Mouse (Mus musculus) neural tube, embryonic 11.5 days (tissue): ENCODE data around the gene Anapc13. TPM values are rescaled to one million over a fixed set of nuclear protein-coding genes. Genes with fewer than 3 reads are reported as not detected.

Source experiments
- ATAC-seq: fragments of 200-750 bp; cut with Nextera tagmentation; 2 replicates; pipeline ENCODE4 v1.8.0; 2017; ENCODE audit warnings: moderate number of reproducible peaks, mild to moderate bottlenecking, moderate TSS enrichment, moderate library complexity; ENCODE audit not compliant: insufficient read depth, low FRiP score, low TSS enrichment
- DNase-seq: peaks from one replicate; pipeline ENCODE4 v3.0.0-alpha.2; 2015; ENCODE audit warnings: low spot score
- H3K27ac ChIP-seq: fragments of 300-500 bp; sonication (generic); 2 replicates; pipeline ENCODE4 v1.5.1; 2014; ENCODE audit warnings: low read depth, mild to moderate bottlenecking, low read length
- H3K27me3 ChIP-seq: fragments of 300-500 bp; sonication (generic); 2 replicates; pipeline ENCODE4 v1.6.1; 2014; ENCODE audit warnings: mild to moderate bottlenecking, low read length, mixed read lengths; ENCODE audit not compliant: control insufficient read depth, insufficient read depth
- H3K36me3 ChIP-seq: fragments of 300-500 bp; sonication (generic); 2 replicates; pipeline ENCODE4 v1.6.1; 2014; ENCODE audit warnings: mild to moderate bottlenecking, low read length, moderate library complexity, mixed read lengths; ENCODE audit not compliant: control insufficient read depth, insufficient read depth
- H3K4me1 ChIP-seq: fragments of 300-500 bp; sonication (generic); 2 replicates; pipeline ENCODE4 v1.6.1; 2014; ENCODE audit warnings: low read length, mixed read lengths; ENCODE audit not compliant: control insufficient read depth, insufficient read depth
- H3K4me2 ChIP-seq: fragments of 300-500 bp; sonication (generic); 2 replicates; pipeline ENCODE4 v1.6.1; 2014; ENCODE audit warnings: low read depth, mild to moderate bottlenecking, moderate library complexity
- H3K4me3 ChIP-seq: fragments of 300-500 bp; sonication (generic); 2 replicates; pipeline ENCODE4 v1.5.1; 2014; ENCODE audit warnings: low read depth, low read length
- H3K9ac ChIP-seq: fragments of 300-500 bp; sonication (generic); 2 replicates; pipeline ENCODE4 v1.6.1; 2014; ENCODE audit warnings: mild to moderate bottlenecking, low read length
- H3K9me3 ChIP-seq: fragments of 300-500 bp; sonication (generic); 2 replicates; pipeline ENCODE4 v1.6.1; 2016; ENCODE audit warnings: low read length; ENCODE audit not compliant: control insufficient read depth
- WGBS: fragments of 180-500 bp; shearing (Covaris S2); extraction: QIAGEN DNeasy Blood & Tissue Kit; methylation state at CpG from one replicate; pipeline ENCODE4 v1.1.7; 2014; 5-methylcytosine and 5-hydroxymethylcytosine counted together
- polyA plus RNA-seq: library from polyadenylated mRNA; unstranded; fragments of >200 nt; fragmentation: Nextera tagmentation; extraction: Ambion mirVana; gene quantifications from 2 replicates; pipeline ENCODE4 v1.2.1, GENCODE M21; 2014

The Anapc13 gene
- polyA plus RNA-seq, 1 experiment from 2014 or later: 156 TPM

DNA sequence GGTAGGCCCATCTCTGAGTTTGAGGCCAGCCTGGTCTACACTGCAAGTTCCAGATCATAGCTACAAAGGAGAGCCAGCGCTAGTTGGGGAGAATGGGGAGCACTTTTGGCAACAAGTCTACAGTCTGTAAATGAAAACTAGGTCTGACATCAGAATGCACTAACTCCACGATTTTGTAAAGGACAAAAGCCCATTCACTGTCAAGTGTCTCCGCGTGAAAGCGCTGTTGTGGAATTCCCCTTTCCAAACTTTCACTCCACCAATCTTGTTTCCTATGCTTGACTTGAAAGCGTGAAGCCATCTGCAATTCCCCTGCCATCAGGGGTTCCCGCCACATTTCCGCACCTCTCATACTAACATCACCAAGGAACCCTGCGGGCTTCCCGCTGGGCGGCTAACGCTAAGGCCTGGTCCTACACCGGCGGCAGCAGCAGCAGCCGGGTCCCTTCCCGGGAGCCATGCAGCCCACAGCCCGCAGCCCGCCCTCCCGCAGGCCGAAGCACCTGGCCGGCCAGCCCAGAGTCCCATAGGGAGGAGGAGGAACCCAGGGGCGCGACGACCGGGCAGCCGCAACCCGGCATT, 604 bp upstream of the Anapc13 start:
- Histone ChIP-seq H3K9ac (peak overlapping the region; percentile 98), H3K9me3 (no peaks in the 10 kb centered on the region), H3K4me3 (peak overlapping the region; percentile 92), H3K4me2 (peak overlapping the region; percentile 85), H3K36me3 (no peaks in the 10 kb centered on the region), H3K27me3 (no peaks in the 10 kb centered on the region), H3K4me1 (peaks cover 6% of the 10 kb centered on the region), H3K27ac (peak overlapping the region; percentile 98)
- WGBS: under 1% methylated on average over 25 of the region's 27 CpGs
- ATAC-seq: no peak; the same call in 1 of the 2 replicates
- no peak for DNase-seq

GRCm38 (mm10) chr9:102626839-102627225, 736 bp downstream of the Anapc13 start:
- Histone ChIP-seq H3K4me2 (peak overlapping the region; percentile 85), H3K9ac (peak overlapping the region; percentile 98), H3K4me3 (peak overlapping the region; percentile 92), H3K4me1 (peaks cover 6% of the 10 kb centered on the region), H3K9me3 (no peaks in the 10 kb centered on the region), H3K36me3 (no peaks in the 10 kb centered on the region), H3K27ac (peak overlapping the region; percentile 98; the same call in 1 of the 2 replicates), H3K27me3 (no peaks in the 10 kb centered on the region)
- DNase-seq: no peak
- no peak for ATAC-seq
- WGBS: under 1% methylated on average over 9 of the region's 9 CpGs

DNA sequence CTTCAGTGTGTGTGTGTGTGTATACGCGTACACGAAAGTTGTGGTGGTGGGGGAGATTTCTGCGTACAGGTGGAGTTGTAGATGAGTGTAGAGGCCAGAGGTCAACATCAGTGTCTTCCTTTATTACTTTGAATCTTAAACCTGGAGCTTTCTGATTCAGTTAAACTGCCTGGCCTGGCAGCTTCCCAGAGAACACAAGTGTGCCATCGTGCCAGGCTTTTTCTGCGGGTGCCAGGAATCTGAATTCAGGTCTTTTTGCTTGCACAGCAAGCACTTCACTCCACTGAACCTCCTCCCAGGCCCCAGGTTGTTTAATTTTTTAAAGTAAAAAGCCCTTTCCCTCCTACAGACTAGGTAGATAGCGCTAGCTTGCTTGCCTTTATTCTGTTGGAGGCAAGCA, 1.3 kb downstream of the Anapc13 start:
- Histone ChIP-seq H3K9ac (peak overlapping the region; percentile 98), H3K36me3 (no peaks in the 10 kb centered on the region), H3K9me3 (no peaks in the 10 kb centered on the region), H3K4me2 (peak overlapping the region; percentile 85), H3K27ac (no peak overlapping the region), H3K4me3 (peak overlapping the region; percentile 92), H3K4me1 (peaks cover 6% of the 10 kb centered on the region), H3K27me3 (no peaks in the 10 kb centered on the region)
- whole genome bisulfite sequencing: 89% methylated on average over 7 of the region's 7 CpGs
- ATAC-seq (no peak), DNase-seq (no peak)

- Histone ChIP-seq H3K27ac (no peak overlapping the region), H3K4me1 (peaks cover 6% of the 10 kb centered on the region), H3K36me3 (no peaks in the 10 kb centered on the region), H3K4me3 (no peak overlapping the region), H3K4me2 (no peak overlapping the region), H3K9me3 (no peaks in the 10 kb centered on the region), H3K27me3 (no peaks in the 10 kb centered on the region), H3K9ac (no peak overlapping the region)
- DNase-seq: no peak
- ATAC-seq: no peak
- WGBS: 68% methylated on average over 7 of the region's 7 CpGs
Observed at GRCm38 (mm10) chr9:102629052-102629451, 3.0 kb downstream of the Anapc13 start.

DNA sequence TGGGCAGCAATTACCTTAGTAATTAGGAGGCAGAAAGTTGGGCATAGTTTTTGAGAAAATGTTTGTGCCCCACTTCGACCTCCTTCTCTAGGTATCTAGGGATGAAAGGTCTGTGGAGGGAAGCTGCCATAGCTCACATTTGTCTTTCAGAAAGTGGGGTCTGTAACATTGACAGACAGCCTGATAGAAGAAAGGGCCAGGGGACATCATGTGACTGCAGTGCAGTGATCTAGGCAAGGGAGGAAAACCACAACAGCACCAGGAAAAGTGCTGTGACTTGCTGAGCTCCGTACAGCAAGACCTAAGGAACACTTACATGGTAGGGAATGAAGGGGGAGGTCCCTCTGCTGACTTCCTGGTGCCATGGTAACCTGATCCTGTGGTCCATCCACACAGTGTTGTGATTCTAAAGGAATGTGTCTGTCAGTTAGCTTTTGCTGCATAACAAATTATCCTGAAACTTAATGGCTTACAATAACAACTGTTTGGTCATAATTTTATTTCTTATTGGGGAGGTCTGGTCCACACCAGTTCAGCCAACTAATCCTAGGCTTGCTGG, 5.6 kb downstream of the Anapc13 start:
- no peak for ATAC-seq
- DNase-seq: no peak
- Histone ChIP-seq H3K4me3 (no peak overlapping the region), H3K4me2 (no peak overlapping the region), H3K27me3 (no peaks in the 10 kb centered on the region), H3K9ac (no peak overlapping the region), H3K27ac (no peak overlapping the region), H3K9me3 (no peaks in the 10 kb centered on the region), H3K36me3 (no peaks in the 10 kb centered on the region; the same call in 1 of the 2 replicates), H3K4me1 (peaks cover 6% of the 10 kb centered on the region)
- WGBS: 59% methylated on average over 2 of the region's 2 CpGs

DNA sequence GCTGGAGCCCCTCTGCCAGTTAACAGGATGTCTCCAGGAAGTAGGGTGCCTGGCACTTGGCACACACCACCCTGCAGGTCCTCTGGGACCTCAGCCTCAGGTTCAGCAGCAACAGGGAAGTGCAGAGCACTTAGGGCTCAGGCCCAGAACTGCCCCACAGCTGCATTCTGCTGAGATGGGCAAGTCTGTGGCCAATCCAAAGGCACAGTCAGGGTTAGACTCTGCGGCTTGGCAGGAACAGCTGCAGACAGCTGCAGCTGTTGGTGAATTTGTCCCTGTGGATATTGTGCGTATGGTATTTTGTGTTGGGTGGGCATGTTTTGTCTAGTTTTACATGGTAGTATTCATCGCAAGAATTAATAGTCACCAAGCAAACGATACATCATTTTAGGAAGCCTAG, 6.1 kb downstream of the Anapc13 start:
- DNase-seq (no peak), ATAC-seq (no peak)
- Histone ChIP-seq H3K4me1 (peaks cover 3% of the 10 kb centered on the region), H3K27ac (no peak overlapping the region), H3K9me3 (no peaks in the 10 kb centered on the region), H3K9ac (no peak overlapping the region), H3K4me3 (no peak overlapping the region), H3K27me3 (no peaks in the 10 kb centered on the region), H3K4me2 (no peak overlapping the region), H3K36me3 (no peaks in the 10 kb centered on the region; the same call in 1 of the 2 replicates)
- 96% methylated on average over 4 of the region's 4 CpGs for WGBS

GRCm38 (mm10) chr9:102632923-102633537, 6.9 kb downstream of the Anapc13 start:
- H3K9ac ChIP-seq: no peak overlapping the region
- no peak overlapping the region for H3K4me3 ChIP-seq
- WGBS: 34% methylated on average over 1 of the region's 1 CpGs
- DNase-seq: peak; percentile 60
- no peaks in the 10 kb centered on the region for H3K27me3 ChIP-seq
- no peak overlapping the region for H3K27ac ChIP-seq
- no peaks in the 10 kb centered on the region for H3K4me1 ChIP-seq
- ATAC-seq: no peak; the same call in 1 of the 2 replicates
- no peak overlapping the region for H3K4me2 ChIP-seq
- no peaks in the 10 kb centered on the region for H3K9me3 ChIP-seq
- H3K36me3 ChIP-seq: no peaks in the 10 kb centered on the region; the same call in 1 of the 2 replicates

DNA sequence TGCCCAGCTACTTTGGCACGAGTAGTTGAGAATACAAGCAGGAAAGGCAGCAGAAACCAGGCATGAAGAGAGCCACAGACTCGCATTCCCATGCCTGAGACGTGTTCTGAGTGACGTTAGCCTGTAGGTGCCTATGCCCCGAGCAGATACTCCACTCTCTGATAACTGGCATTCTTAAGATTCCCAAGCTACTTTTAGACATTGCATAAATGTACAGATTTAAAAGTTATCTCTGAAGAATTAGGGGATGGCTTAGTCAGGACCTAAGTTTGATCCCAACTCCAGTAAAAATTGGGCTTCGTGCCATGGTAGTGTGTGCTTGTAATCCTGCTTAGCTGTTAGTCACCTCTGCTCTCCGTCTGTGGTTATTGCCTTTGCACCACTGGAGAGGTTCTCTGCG, 8.4 kb downstream of the Anapc13 start:
- H3K4me1 ChIP-seq: peaks cover 3% of the 10 kb centered on the region; the same call in 1 of the 2 replicates
- no peak overlapping the region for H3K4me3 ChIP-seq
- no peaks in the 10 kb centered on the region for H3K9me3 ChIP-seq
- whole genome bisulfite sequencing: 90% methylated on average over 8 of the region's 8 CpGs
- H3K27me3 ChIP-seq: no peaks in the 10 kb centered on the region
- no peak overlapping the region for H3K4me2 ChIP-seq
- no peak for DNase-seq
- no peaks in the 10 kb centered on the region; the same call in 1 of the 2 replicates for H3K36me3 ChIP-seq
- no peak for ATAC-seq
- H3K27ac ChIP-seq: no peak overlapping the region
- H3K9ac ChIP-seq: no peak overlapping the region
